Mouse (Mus musculus) ovary, postnatal 10 days (tissue): ENCODE results near the gene Rnf145.

Source experiments
- DNase-seq: peaks from one replicate; pipeline ENCODE4 v3.0.0; 2022; ENCODE audit warnings: low spot score

Gene Rnf145

DNA sequence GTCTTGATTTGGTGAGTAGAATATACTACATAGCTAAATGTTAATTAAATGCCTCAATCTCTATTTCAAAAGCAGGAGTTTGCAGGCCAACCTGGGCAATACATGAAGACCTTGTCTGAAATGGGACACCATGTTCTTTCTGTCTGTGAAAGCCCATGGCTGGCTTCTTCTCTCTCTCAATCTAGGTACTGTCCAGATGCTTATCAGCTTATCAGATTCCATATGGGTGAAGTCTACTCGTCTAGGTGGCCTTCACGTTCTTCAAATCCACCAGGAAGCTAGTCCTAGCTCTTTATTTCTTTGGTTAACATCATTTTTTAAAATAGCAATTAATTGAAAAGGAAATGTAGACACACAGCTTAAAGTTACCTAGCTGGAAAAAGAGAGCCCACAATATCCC is 8.9 kb upstream of the Rnf145 start:
- DNase-seq = no peak

DNA sequence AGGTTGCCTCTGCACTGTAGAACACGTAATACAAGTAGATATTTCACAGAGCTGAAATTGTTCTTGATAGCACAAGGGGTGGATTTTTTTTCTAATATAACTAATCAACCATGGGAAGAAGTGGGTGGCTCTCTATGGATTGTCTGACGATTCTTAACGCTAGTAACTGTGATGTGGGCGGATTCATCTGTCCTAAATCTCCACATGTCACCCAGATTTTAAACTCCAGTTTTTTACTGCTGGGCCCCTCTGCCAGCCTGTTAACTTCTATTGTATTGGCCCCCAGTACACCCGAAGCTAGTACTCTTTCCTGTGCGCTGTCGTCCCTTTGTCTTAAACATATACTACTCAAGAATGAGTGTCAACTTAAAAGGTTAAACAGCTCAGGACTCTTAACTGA is 8.4 kb upstream of the Rnf145 start:
- no peak for DNase-seq

DNA sequence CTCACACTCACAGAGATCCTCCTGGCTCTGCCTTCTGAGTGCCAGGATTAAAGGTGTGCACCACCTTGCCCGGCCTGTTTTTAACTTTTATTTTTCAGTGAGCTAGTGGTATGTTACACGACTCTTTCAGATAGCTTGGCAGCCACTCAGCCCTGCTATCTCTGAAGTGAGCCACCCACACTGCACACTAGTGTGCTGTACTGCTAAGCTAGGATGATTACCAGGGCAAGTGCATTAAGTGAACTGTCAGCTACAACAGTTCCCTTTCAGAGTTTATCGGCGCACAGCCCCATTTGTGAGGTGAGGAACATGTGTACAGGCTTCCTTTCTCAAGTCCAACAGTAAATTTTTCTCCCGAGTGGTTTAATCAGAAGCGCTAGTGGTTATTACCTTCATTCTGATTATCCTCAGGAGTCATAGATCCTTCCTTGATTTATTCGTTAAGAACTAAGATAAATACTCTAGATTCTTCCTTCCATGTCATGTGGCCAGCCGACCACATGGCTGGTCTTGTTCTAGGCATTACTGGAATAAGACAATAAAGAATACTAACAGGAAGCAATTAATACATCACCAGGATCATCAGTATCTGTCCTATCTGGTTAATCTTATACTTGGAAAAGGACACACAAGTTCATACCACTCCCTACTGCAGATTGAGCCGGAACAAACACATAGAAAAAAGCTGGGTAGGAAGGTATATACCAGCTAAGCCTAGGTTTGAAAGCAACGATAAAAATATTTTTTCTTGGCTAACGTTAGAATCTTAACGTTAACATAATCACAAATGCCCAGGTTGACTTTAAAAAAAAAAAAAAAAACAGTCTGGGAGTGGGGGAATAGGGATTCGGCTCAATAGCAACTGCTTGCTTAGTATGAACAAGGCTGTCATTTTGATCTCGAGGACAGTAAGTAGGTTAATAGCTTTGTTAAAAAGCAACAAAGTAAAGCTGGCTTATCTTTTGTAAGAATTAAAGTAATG is 6.4 kb upstream of the Rnf145 start:
- no peak for DNase-seq

DNA sequence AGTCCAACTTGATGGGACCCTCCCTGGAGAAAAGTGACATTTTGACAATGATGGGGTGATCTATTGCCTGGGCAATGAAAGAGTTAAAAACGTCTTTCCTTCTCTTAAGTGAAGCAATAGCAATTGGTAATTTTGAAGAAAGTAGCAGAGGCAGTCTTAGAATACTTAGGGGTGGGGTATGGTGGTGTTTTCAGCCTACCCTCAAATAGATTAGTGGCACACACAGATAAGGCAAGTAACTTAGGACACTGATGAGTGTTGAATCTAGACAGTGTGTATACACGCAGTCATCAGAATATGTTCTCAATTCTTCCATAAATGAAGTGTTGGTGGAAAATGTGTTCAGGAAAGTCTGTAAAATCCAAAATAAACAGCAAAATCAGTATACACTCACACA is 5.7 kb upstream of the Rnf145 start:
- no peak for DNase-seq

DNA sequence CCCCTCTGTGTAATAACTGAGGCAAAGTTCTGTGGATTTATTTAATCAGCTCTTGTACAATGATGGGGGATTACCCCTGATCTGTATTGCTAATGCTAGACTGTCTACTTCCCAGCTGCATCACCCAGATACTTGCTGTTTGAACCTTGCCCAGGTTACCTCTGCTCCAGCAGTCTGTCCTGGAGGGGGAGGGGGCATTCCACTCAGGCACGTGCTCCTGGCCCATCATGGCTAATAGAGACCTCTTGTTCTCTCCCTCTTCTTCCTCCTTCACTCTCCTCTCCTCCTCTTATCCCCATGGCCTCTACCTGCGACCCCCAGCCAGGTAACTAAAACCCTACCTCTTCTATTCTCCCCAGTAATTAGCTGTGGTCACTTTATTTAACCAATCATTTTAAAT is 4.1 kb upstream of the Rnf145 start:
- DNase-seq = no peak

DNA sequence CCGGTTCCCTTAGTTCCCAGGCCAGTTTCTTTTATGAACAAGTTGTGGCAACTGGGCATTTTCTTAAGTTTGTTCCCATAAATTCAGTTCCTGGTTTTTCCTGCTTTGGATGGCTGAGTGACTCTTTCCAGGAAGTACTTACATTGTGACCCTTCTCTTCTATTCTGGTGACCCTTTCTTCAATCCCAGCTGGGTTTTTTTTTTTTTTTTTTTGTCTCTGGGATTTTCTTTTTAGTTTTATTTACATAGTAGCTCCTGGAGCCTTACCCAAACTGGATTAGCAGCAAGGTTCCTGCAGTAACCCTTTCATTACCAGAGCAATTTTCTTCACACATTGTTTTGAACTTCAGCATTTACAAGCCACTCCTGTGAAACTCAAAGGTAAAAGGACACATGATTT is 2.4 kb upstream of the Rnf145 start:
- no peak for DNase-seq

DNA sequence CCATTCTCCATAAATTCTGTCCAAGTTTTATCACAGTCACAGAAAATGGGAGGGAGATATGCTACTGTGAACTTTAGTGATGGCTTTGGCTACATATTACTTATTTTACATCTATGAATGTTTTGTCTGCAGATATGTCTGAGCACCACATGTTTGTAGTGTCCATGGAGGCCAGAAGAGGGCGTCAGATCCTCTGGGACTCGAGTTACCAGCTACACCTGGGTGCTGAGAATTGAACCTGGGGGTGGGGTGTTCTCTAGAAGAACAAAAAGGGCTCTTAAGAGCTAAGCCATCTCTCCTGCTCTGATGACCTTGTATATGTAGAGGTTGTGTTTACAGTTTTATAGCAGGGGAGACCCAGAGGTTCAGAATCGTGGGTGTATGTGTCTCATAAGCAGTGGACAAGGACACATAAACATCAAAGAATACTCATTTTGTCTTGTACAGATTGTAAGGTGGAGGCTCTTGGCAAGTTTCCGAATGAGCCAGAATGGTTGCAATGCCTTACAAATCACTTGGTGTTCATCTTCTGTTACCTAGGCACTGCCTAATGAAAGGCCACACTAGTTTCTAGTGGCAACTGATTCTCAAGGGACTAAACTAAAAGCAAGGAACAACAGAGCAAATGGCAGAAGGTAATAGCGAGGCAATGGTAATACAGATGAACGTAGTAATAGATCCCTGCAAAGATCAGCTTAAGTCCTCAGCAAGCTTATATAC is 1.0 kb upstream of the Rnf145 start:
- DNase-seq = no peak

DNA sequence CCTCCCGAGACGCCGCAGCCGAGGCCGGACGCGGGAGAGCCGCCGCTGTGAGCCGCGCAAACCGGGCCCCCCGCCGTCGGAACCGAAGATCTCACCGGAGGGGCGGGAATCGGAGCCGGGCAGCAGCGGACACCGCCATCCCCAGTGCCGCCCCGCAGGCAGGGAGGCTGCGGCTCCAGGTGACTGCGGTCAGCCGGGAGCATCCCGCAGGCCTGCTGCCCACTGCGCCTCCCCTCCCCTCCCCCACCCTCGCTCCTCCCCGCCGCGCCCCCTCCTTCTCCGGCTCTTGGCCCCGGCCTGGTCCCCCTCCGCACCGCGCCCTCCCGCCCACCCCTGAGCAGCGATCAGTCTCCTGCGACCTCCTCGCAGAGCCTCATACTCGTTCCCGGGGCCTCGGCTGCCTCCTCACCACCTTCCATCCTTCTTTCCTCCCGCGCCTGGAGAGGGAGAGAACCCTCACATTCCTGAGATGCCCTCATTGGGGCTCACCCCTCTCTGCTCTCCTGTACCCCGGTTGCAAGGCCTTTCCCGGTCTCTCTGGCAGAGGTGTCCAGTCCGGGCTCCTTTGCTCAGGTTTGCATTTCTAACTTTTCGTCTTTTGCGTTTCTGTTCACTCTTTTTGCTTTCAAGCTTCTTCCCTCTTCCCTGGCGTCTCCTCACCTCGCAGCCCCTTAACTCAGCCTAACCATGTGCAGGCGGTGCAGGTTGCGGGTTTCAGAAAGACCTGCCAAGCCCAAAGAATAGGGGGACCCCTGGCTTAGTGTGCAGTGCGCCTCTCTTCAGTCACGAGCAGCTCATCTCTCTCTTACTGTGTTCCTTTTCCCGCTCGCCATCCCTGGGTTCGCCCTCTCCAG is 559 bp downstream of the Rnf145 start:
- peak; percentile 21 for DNase-seq

DNA sequence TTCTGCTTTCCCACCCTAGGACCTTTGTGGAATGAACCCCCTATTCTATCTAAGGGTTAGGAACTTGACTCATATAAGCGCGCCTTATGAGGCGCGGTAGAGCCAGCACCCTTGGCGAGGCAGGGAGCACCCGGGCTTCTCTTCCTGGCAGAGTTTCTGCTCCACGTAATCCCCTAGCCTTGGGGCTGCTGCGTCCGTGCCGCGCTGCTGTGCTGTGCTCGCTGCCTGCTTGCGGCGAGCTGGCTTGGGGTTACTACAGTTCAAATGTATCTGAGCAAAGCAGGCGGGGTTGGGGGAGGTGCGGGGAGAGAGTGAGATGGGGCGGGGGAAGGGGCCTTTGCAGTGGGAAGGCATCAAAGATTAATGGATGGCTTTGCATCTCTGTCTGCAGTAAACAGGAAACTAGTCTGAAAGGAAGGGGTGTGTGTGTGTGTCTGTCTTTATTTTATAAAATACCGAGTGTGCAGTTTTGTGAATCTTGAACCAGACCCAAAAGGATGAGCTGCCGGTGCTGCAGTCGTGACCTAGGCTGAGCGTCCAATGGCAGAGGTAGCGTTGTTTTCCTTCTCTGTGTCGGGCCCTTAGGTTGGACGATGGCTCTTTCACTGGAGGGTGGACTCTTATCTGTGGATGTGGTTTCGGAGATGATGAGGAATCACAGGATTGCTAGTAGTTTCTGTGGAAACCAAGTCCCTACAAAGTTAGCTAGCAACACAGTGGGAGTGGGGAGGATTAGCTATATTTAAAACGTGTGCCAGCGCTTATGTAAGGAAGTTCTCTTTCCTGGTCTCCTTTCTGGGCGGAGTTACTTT is 1.4 kb downstream of the Rnf145 start:
- DNase-seq = peak; percentile 30

DNA sequence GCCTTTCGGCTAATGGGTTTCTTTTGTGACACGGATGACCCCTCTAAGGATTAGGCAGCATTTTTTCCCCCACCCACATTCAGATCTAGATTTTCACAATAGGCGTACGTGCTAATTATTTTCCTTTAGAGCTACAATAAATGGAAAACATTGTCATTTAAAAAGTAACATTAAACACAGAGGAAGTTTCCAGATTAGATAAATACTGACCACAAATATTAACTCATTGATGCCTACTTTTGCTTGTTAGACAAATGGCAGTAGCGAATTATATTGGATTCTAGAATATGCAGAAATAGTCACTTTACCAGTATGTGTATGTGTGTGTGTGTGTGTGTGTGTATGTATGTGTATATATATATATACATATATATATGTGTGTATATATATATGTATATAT is 3.8 kb downstream of the Rnf145 start:
- DNase-seq = no peak

DNA sequence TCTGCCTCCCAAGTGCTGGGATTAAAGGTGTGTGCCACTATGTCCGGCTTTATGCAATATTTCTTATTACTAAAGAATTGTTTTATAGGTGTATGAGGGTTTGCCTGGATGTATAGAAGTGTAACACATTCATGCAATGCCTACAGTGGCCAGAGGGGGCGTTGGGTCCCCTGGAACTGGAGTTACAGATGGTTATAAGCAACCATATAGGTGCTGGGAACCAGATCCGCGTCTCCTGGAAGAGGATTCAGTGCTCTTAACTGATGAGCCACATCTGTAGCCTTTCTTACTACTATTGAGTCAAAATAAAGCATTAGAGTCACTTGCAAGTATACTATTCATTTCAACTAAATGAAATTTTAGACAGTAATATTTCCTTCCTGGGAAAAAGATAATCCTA is 7.0 kb downstream of the Rnf145 start:
- no peak for DNase-seq

DNA sequence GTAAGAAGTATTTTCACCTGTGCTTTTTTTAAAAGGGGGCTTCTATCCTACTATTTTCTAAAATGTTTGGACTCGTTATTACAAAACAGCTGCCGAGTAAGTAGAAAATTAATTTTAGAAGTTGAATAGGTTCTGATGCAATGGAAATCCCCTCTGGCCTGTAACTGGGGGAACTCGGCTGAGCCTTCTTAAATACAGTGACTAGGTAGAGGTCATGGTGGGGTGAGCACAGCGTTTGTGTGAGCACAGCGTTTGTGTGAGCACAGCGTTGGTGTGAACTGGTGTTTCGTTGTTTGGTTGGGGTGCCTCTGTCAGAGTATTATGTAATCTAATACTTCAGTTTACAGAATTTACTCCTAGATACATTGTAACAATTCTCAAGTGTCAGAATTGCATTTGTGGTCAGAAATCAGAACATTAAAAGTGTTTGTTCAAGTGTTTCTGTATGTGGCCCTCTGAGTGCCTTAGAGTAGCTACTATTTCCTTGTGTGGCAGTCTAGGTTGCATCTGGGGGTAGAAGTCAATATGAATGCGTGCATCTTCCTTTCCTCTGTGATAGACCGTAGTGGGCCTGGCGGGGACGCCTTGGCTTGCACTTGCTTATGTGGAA is 8.0 kb downstream of the Rnf145 start:
- DNase-seq = no peak

DNA sequence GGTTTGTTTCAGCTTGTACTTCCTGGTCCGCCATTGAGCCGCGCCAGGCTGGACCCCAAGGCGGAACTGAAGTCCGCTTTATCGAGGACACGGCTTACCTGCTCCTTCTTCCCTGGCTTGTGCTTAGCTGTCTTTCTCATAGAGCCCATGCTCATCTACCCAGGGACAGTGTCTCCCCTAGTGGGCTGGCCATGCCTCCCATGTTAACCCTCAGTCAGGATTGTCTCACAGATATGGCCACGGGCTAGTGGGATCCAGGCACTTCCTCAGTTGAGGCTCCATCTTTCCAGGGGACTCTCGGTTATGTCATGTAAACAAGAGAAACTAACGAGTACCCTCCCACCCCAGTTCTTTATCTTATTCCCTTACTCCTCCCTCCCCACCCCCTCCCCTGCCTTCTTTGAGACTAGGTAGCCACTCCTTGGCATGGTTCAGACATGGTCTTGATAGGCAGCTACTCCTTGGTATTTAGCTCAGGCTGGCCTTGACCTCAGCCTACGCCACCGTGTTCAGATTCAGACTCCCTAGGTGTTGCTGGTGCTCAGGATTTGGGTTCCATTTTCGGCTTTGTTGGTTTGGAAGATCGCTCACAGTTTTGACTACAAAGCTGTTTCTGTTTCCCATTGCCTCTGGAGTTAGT is 9.9 kb downstream of the Rnf145 start:
- DNase-seq = no peak

DNA sequence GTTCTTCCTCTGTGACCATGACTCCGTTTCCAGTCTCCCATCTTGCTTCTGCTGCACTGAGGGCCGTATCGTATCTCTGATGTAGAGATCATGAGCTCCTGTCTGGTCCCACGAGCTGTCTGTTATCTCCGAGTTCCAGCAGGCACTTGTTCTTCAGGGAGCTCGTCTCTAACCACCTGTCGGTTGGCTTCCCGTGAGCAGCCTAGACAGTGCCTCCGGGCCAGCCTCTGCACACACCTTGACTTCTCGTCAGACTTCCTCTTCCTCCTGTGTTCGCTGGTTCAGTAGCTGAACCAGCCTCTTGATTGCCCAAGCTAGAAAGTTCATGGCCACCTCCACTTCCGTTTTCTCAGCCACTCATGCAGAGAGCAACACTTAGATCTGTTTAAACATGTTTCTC is 10.4 kb downstream of the Rnf145 start:
- no peak for DNase-seq

DNA sequence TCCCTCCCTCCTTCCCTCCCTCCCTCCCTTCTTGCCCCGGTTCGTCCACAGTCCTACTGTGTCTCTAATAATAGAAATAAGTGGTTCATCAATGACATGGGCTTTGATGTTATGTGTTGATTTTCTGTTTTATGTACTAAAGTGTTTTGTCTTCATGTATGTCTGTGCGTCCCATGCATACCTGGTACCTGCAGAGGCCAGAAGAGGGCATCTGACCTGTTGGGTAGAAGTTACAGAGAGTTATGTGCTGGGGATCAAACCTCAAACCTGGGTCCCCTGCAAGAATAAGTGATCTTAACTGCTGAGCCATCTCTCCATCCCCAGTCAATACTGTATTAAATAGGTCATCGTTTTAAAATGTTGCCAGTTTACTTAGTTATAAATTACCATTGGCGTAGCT is 11.0 kb downstream of the Rnf145 start:
- DNase-seq = no peak

DNA sequence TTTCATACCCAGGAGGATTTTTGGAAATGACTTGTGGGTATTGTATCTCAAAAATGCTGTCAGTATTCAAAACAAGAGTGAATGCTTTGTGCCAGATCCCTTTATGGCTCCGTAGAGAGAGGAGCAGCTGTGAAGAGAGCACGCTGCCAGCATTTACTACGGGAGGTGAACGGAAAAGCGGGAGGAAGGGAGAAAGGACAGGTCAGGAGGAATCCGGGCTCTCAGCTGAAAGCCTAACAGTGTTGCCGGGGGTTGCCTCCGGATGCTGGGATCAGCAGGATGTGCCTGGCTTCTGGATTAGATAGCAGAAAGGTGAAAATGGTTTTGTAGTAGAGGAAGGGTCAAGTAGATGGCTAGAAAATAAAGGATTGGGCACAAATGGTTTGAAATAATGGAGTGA is 11.6 kb downstream of the Rnf145 start:
- no peak for DNase-seq

DNA sequence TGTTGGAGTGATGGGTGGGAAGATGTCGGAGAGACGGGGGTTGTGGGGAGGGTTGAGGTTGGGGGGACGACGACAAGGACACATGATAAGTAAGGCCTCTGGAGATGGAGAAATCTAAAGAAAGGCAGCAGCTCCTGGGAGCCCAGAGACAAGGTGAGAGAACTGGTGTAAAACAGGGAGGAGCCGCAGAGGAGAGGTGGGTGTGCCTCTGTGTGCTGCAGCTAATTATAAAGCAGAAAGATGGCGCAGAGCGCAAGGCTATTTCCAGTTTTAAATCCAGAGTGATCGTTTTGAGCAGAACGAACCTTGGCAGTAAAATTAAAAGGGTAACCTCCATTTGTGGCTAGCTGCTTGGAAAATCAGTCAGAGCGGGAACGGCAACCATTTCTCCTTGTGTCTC is 12.1 kb downstream of the Rnf145 start:
- no peak for DNase-seq

DNA sequence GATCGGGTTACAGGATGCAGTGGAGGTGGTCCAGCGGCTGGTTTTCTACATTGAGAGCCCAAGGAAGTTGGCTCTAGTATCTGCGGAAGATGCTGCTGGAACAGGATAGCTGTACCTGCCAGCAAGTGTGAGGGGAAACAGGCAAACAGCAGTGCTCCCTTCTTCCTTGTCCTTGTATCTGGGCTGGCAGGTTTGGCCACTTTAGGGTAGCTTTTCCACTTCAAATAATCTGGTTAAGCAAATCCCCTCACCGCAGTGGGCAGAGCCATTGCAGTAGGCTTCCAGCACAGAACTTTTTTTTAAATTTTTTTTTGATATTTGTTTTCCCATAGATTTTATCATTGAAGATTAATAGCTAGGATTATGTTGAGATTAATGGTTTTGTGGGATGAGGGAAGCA is 12.9 kb downstream of the Rnf145 start:
- DNase-seq = no peak

DNA sequence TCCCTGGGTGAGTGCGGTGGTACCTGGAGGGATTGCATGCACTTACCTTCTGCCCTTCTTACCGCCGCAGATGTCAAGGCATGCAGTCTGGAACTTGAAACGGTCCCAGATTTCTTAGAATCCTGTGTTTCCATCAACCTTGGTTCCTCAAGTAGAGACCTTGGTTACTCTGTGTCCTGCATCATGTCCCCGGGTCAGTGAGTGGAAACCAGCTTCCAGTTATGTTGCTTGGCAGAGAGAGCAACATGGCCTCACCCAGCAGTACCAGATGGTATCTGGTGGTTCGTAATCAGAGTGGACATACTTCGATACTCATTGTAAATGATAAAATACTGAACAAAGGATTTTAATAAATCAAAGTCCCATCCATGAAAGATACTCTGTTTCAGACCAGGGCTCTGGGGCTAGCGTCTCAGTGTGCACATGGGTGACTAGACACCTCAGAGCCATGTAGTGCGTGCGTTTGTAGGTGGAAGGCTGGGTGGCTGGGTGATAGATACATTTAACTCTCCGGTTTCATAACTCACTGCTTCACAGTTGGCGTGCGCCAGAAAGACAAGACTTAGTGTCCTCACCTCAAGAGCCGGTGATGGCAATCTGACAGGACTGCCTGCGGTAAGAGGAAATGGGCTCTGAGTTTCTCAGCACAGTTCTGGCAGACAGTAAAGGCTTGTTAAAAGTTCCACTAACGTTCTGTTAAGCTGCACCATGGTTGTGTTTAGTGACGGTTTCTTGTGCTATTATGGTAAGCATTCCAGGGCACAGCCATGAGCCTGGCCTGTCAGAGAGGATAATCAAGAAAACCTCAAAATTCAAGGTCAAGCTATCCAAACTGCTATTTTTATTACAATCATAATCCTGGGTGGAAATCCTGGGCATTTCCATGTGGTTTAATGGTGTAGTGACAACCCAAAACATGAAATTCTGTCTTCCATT is 14.3 kb downstream of the Rnf145 start:
- no peak for DNase-seq
